Mouse (Mus musculus): ENCODE measurements at regions not wholly inside any gene's neighbourhood (a gene's known extent, or its start where the extent isn't known, plus 50 kb on each side); places are given as distances from the start of the nearest gene placed in this dataset.

- TF ChIP-seq EP300 (IDR thresholded peaks at IDR 0.05; ENCODE audit: low read depth) (no peak), CTCF (IDR thresholded peaks at IDR 0.05; ENCODE audit: low read depth) (no peak)
These were observed 165.9 kb downstream of the 1700129C05Rik start for GRCm38 (mm10) chr14:58976791-58977190.
